Mouse (Mus musculus) brain, embryonic 14.5 days (tissue): Measurements from ENCODE around the gene Dlgap1.

Source experiments
- CTCF ChIP-seq: fragments of 200-500 bp; IDR thresholded peaks from 2 replicates; pipeline ENCODE4 v1.5.1; 2012; ENCODE audit warnings: inconsistent platforms, mild to moderate bottlenecking, moderate library complexity, borderline replicate concordance; ENCODE audit not compliant: insufficient read depth, insufficient read length; ENCODE audit errors: extremely low read depth
- POLR2A ChIP-seq: fragments of 200-500 bp; IDR thresholded peaks from 2 replicates; pipeline ENCODE4 v1.6.1; 2012; ENCODE audit warnings: mild to moderate bottlenecking, inconsistent platforms, borderline replicate concordance; ENCODE audit not compliant: poor library complexity, insufficient read depth, insufficient read length, severe bottlenecking; ENCODE audit errors: extremely low read depth

GRCm38 (mm10) chr17:70486259-70486658 is 517.4 kb downstream of the Dlgap1 start:
- TF ChIP-seq CTCF = no peak
- TF ChIP-seq POLR2A = no peak
